Mouse (Mus musculus) stomach, embryonic 14.5 days (tissue): ENCODE data around the gene Efcc1. TPM values are rescaled to one million over a fixed set of nuclear protein-coding genes. Genes with fewer than 3 reads are reported as not detected.

ENCODE experiments used
- ATAC-seq: fragments of 200-750 bp; cut with Nextera tagmentation; 2 replicates; pipeline ENCODE4 v1.8.0; 2017; ENCODE audit warnings: low read depth, moderate TSS enrichment; ENCODE audit not compliant: insufficient number of reproducible peaks, insufficient read depth, low FRiP score
- H3K27ac ChIP-seq: fragments of 300-500 bp; sonication (generic); 2 replicates; pipeline ENCODE4 v1.5.1; 2014; ENCODE audit warnings: mild to moderate bottlenecking, low read length, moderate library complexity, mixed read lengths
- H3K27me3 ChIP-seq: fragments of 300-500 bp; sonication (generic); 2 replicates; pipeline ENCODE4 v1.6.1; 2014; ENCODE audit warnings: low read length, control low read depth, mixed read lengths; ENCODE audit not compliant: control insufficient read depth, insufficient read depth
- H3K36me3 ChIP-seq: fragments of 300-500 bp; sonication (generic); 2 replicates; pipeline ENCODE4 v1.6.1; 2014; ENCODE audit warnings: mild to moderate bottlenecking, control low read depth, low read length, moderate library complexity, mixed read lengths; ENCODE audit not compliant: control insufficient read depth, insufficient read depth
- H3K4me1 ChIP-seq: fragments of 300-500 bp; sonication (generic); 2 replicates; pipeline ENCODE4 v1.6.1; 2014; ENCODE audit warnings: low read length, control low read depth, mixed read lengths; ENCODE audit not compliant: control insufficient read depth, insufficient read depth
- H3K4me2 ChIP-seq: fragments of 300-500 bp; sonication (generic); replicated peaks from 2 replicates; pipeline ENCODE4 v1.6.1; 2014; ENCODE audit warnings: low read depth, low read length, control low read depth
- H3K4me3 ChIP-seq: fragments of 300-500 bp; sonication (generic); 2 replicates; pipeline ENCODE4 v1.5.1; 2014; ENCODE audit warnings: low read depth, low read length, control low read depth
- H3K9ac ChIP-seq: fragments of 300-500 bp; sonication (generic); replicated peaks from 2 replicates; pipeline ENCODE4 v1.6.1; 2014; ENCODE audit warnings: low read depth, mild to moderate bottlenecking, control low read depth, low read length, moderate library complexity, mixed read lengths
- H3K9me3 ChIP-seq: fragments of 300-500 bp; sonication (generic); 2 replicates; pipeline ENCODE4 v1.6.1; 2016; ENCODE audit warnings: low read depth, low read length, control low read depth; ENCODE audit not compliant: control insufficient read depth
- WGBS: fragments of 180-500 bp; shearing (Covaris S2); extraction: QIAGEN DNeasy Blood & Tissue Kit; methylation state at CpG from one replicate; pipeline ENCODE4 v1.1.7; 2014; 5-methylcytosine and 5-hydroxymethylcytosine counted together
- polyA plus RNA-seq: library from polyadenylated mRNA; unstranded; fragments of >200 nt; fragmentation: Nextera tagmentation; extraction: Ambion mirVana; gene quantifications from 2 replicates; pipeline ENCODE4 v1.2.1, GENCODE M21; 2014

Gene Efcc1
- 2.2 TPM in 2 replicates for polyA plus RNA-seq

GRCm38 (mm10) chr6:87730591-87731462 is at the start of gene Efcc1:
Gene Efcc1 (plus strand): TSS chr6:87730869.
- no peaks in the 10 kb centered on the region for H3K9me3 ChIP-seq
- H3K9ac ChIP-seq, result peak within 1 kb of the TSS; percentile 22
- H3K4me3 ChIP-seq, result peak within 1 kb of the TSS; percentile 61
- H3K27ac ChIP-seq, result no peak within 1 kb of the TSS
- H3K4me1 ChIP-seq, result peaks cover 19% of the 10 kb centered on the region; the same call in 1 of the 2 replicates
- peak; percentile 65; the same call in 1 of the 2 replicates for ATAC-seq
- H3K4me2 ChIP-seq, result peak within 1 kb of the TSS; percentile 98
- no peaks in the 10 kb centered on the region for H3K36me3 ChIP-seq
- under 1% methylated on average over 90 of the region's 90 CpGs for WGBS
- peaks cover 27% of the 10 kb centered on the region for H3K27me3 ChIP-seq

DNA sequence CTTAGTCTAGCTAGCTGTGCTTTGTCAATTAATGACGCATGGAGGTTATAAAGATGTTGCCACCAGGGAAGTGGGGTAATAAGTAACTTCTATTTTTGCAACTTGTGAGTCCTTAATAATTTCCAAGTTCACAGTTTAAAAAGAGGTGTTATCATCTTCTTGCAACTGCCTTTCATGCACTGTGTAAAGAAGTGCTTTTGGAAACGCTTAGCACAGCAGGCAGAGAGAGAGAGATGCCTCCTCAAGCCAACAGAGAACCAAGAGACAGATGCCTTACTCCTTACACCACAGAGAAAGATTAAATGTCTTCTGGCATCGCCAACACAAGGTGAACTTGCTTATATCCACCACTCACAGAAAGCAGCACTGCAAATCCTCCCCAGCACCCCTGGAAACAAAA is 34.7 kb upstream of the Efcc1 start:
- 68% methylated on average over 3 of the region's 3 CpGs for WGBS

DNA sequence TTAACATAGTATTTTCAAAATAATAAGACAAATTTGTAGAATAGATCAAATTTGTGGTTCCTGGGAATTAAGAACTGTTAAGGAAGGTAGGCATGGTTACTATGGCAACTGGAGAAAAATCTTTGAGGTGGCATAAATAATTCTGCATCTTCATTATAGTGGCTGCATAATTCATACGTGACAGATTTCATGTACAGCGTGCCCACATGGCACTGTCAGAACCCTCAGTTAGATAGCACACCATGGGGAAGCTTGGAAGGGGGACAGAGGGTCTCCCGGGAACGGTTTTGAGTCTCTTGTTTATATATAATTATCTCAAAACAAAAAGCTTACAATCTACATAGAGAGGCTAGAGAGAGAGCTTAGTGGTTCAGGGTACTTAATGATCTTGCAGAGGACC is 34.1 kb upstream of the Efcc1 start:
- 91% methylated on average over 4 of the region's 4 CpGs for WGBS
- no peaks in the 10 kb centered on the region for H3K36me3 ChIP-seq
- no peak for ATAC-seq

More for the DNA sequence above, 34.7 kb upstream of the Efcc1 start:
- H3K9ac ChIP-seq, result no peak overlapping the region
- no peak overlapping the region for H3K4me2 ChIP-seq
- no peak for ATAC-seq
- no peak overlapping the region for H3K4me3 ChIP-seq
- no peaks in the 10 kb centered on the region for H3K27me3 ChIP-seq
- no peak overlapping the region for H3K27ac ChIP-seq
- H3K36me3 ChIP-seq, result no peaks in the 10 kb centered on the region
- H3K4me1 ChIP-seq, result no peaks in the 10 kb centered on the region
- no peaks in the 10 kb centered on the region for H3K9me3 ChIP-seq

GRCm38 (mm10) chr6:87706246-87706645 is 24.4 kb upstream of the Efcc1 start:
- ATAC-seq, result no peak
- H3K4me3 ChIP-seq, result no peak overlapping the region
- no peak overlapping the region for H3K27ac ChIP-seq
- H3K4me2 ChIP-seq, result no peak overlapping the region
- H3K9me3 ChIP-seq, result no peaks in the 10 kb centered on the region
- no peaks in the 10 kb centered on the region for H3K4me1 ChIP-seq
- H3K27me3 ChIP-seq, result no peaks in the 10 kb centered on the region
- H3K9ac ChIP-seq, result no peak overlapping the region
- 42% methylated on average over 3 of the region's 3 CpGs for WGBS
- H3K36me3 ChIP-seq, result no peaks in the 10 kb centered on the region

More for the DNA sequence above, 34.1 kb upstream of the Efcc1 start:
- no peaks in the 10 kb centered on the region for H3K27me3 ChIP-seq
- H3K9me3 ChIP-seq, result no peaks in the 10 kb centered on the region
- H3K27ac ChIP-seq, result no peak overlapping the region
- H3K4me1 ChIP-seq, result no peaks in the 10 kb centered on the region
- no peak overlapping the region for H3K4me2 ChIP-seq
- H3K4me3 ChIP-seq, result no peak overlapping the region
- no peak overlapping the region for H3K9ac ChIP-seq

DNA sequence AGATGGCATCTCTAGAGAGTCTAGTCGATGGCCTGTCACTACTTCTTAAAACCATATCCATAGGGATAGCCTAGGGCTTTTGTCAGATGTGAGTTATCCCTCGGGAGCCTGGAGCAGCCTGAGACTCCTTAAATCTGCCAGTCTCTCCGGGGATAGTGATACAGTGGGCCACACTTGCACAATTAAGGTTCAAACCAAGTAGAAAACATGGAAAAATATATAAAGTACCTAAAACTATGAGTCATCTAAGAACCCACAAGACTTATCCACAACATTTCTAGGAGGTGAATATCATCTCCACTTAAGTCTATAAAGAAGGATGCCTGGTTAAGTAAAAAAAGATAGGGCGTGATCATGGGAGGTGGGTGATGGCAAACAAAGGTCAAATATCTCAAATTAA is 18.4 kb upstream of the Efcc1 start:
- no peak overlapping the region for H3K9ac ChIP-seq
- H3K27ac ChIP-seq, result no peak overlapping the region
- H3K4me1 ChIP-seq, result no peaks in the 10 kb centered on the region
- 91% methylated on average over 4 of the region's 4 CpGs for WGBS
- no peaks in the 10 kb centered on the region for H3K9me3 ChIP-seq
- no peak overlapping the region for H3K4me3 ChIP-seq
- ATAC-seq, result no peak
- no peaks in the 10 kb centered on the region for H3K27me3 ChIP-seq
- no peak overlapping the region for H3K4me2 ChIP-seq
- H3K36me3 ChIP-seq, result no peaks in the 10 kb centered on the region

DNA sequence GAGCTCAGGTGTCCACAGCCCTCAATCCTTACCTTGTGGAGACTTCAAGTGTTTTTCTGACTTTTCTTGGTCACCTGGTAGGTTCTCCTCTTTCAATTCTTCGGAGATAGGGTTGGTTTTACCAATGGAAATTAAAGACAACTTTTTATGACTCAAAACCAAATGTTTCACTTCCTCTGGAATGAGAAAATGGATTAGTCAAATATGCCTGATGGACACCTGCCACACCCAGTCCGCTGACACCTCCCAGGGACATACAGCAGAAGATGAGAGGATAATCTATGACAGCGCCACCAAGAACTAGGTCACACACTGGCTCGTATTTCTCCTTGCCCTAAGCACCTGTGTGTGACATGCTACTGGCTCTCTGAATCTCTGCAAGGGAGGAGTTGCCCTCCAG is 16.6 kb upstream of the Efcc1 start:
- 81% methylated on average over 4 of the region's 4 CpGs for WGBS
- H3K27me3 ChIP-seq, result no peaks in the 10 kb centered on the region
- H3K36me3 ChIP-seq, result no peaks in the 10 kb centered on the region
- H3K9ac ChIP-seq, result no peak overlapping the region
- H3K9me3 ChIP-seq, result no peaks in the 10 kb centered on the region
- H3K27ac ChIP-seq, result no peak overlapping the region
- no peak for ATAC-seq
- no peaks in the 10 kb centered on the region for H3K4me1 ChIP-seq
- no peak overlapping the region for H3K4me3 ChIP-seq
- no peak overlapping the region for H3K4me2 ChIP-seq

DNA sequence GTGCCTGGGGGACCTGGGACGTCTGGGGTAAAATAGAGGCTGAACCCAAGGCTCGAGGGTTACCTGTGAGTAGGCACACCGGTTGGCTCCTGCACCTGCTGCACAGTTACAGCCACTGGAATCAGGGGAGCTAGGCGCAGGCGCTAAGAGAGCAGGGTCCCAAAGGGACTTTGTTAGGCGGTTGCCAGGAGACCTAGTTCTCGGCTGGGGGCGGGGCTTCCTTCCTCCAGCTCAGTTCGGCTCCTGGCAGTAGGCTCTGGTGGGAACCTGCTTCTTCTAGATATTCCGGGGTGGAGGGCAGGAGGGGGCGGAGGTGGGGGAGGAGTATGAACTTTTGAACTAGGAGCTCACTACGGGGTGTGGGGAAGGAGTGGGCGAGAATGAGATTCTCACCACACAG is 8.0 kb upstream of the Efcc1 start:
- peak; percentile 81; the same call in 1 of the 2 replicates for ATAC-seq
- Histone ChIP-seq H3K4me1 (peaks cover 5% of the 10 kb centered on the region; the same call in 1 of the 2 replicates), H3K9ac (no peak overlapping the region), H3K4me2 (0 out of 2 replicates have a peak overlapping the region, but pooled peaks have one; percentile 2), H3K27me3 (no peaks in the 10 kb centered on the region), H3K9me3 (no peaks in the 10 kb centered on the region), H3K27ac (no peak overlapping the region), H3K4me3 (no peak overlapping the region), H3K36me3 (no peaks in the 10 kb centered on the region)
- WGBS, result 6% methylated on average over 13 of the region's 13 CpGs

DNA sequence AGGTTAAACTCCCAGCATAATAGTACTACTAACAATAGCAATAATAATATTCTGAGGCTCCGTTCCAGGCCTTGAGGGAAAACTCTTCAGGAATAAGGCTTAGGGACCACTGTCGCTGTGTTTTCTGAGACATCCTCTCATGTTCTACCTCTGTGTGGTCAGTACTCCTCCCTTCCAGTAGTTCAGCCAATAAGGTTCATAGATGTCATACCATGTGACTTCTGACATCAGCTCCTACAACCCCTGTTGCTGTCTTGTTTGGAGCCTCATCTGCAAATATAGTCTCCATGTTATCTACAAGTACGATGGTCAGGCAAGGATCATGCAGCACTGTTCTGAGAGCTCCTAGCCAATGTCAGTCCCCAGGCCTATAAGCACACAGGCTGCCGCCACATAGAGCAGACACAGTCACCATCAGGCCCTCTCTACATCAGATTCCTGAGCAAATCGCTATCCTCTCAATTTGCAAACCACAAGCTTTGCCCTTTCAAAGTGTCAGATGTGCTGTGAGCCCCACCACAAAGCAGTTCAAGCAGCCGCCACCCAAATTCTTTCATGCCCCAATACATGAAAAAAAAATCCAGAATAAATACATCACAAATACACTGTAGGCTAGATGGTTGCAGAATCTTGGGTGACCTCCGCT is 5.3 kb upstream of the Efcc1 start:
- H3K4me1 ChIP-seq, result peaks cover 5% of the 10 kb centered on the region; the same call in 1 of the 2 replicates
- WGBS, result 77% methylated on average over 7 of the region's 7 CpGs

More for the DNA sequence above, 5.3 kb upstream of the Efcc1 start:
- H3K27me3 ChIP-seq, result peaks cover 10% of the 10 kb centered on the region
- no peak overlapping the region for H3K9ac ChIP-seq
- ATAC-seq, result no peak
- H3K27ac ChIP-seq, result no peak overlapping the region
- H3K4me2 ChIP-seq, result no peak overlapping the region
- H3K4me3 ChIP-seq, result no peak overlapping the region
- no peaks in the 10 kb centered on the region for H3K36me3 ChIP-seq
- no peaks in the 10 kb centered on the region for H3K9me3 ChIP-seq
